Mouse (Mus musculus) embryonic facial prominence, embryonic 11.5 days (tissue): ENCODE measurements around the gene Epm2a. TPM values are rescaled to one million over a fixed set of nuclear protein-coding genes. Genes with fewer than 3 reads are reported as not detected.

ENCODE experiments used
- ATAC-seq: fragments of 200-750 bp; cut with Nextera tagmentation; replicated peaks from 2 replicates; pipeline ENCODE4 v1.8.0; 2017; ENCODE audit warnings: low read depth; ENCODE audit not compliant: insufficient number of reproducible peaks, low FRiP score, low TSS enrichment
- DNase-seq: peaks from one replicate; pipeline ENCODE4 v3.0.0-alpha.2; 2015; ENCODE audit warnings: low spot score
- H3K27ac ChIP-seq: fragments of 300-500 bp; sonication (generic); replicated peaks from 2 replicates; pipeline ENCODE4 v1.5.1; 2014; ENCODE audit warnings: mild to moderate bottlenecking, low read depth, low read length, control low read depth
- H3K27me3 ChIP-seq: fragments of 300-500 bp; sonication (generic); 2 replicates; pipeline ENCODE4 v1.6.1; 2014; ENCODE audit warnings: mild to moderate bottlenecking, low read length, moderate library complexity, mixed read lengths; ENCODE audit not compliant: control insufficient read depth, insufficient read depth
- H3K36me3 ChIP-seq: fragments of 300-500 bp; sonication (generic); replicated peaks from 2 replicates; pipeline ENCODE4 v1.6.1; 2014; ENCODE audit warnings: low read depth, mild to moderate bottlenecking, low read length, moderate library complexity, mixed read lengths; ENCODE audit not compliant: control insufficient read depth, insufficient read depth
- H3K4me1 ChIP-seq: fragments of 300-500 bp; sonication (generic); 2 replicates; pipeline ENCODE4 v1.6.1; 2014; ENCODE audit warnings: low read length, mixed read lengths; ENCODE audit not compliant: control insufficient read depth, insufficient read depth
- H3K4me2 ChIP-seq: fragments of 300-500 bp; sonication (generic); 2 replicates; pipeline ENCODE4 v1.6.1; 2014; ENCODE audit warnings: low read depth, mild to moderate bottlenecking, control low read depth, low read length, moderate library complexity
- H3K4me3 ChIP-seq: fragments of 300-500 bp; sonication (generic); 2 replicates; pipeline ENCODE4 v1.5.1; 2014; ENCODE audit warnings: low read depth, low read length, control low read depth
- H3K9ac ChIP-seq: fragments of 300-500 bp; sonication (generic); replicated peaks from 2 replicates; pipeline ENCODE4 v1.6.1; 2014; ENCODE audit warnings: mild to moderate bottlenecking, control low read depth, low read length
- H3K9me3 ChIP-seq: fragments of 300-500 bp; sonication (generic); replicated peaks from 2 replicates; pipeline ENCODE4 v1.6.1; 2016; ENCODE audit warnings: mild to moderate bottlenecking, low read length, inconsistent platforms, mixed read lengths; ENCODE audit not compliant: control insufficient read depth
- WGBS: fragments of 180-500 bp; shearing (Covaris S2); extraction: QIAGEN DNeasy Blood & Tissue Kit; methylation state at CpG from one replicate; pipeline ENCODE4 v1.1.7; 2014; 5-methylcytosine and 5-hydroxymethylcytosine counted together
- polyA plus RNA-seq: library from polyadenylated mRNA; unstranded; fragments of >200 nt; fragmentation: Nextera tagmentation; extraction: Ambion mirVana; gene quantifications from 2 replicates; pipeline ENCODE4 v1.2.1, GENCODE M21; 2014

Epm2a gene
- polyA plus RNA-seq, 1 experiment from 2014 or later = 0.50 TPM

DNA sequence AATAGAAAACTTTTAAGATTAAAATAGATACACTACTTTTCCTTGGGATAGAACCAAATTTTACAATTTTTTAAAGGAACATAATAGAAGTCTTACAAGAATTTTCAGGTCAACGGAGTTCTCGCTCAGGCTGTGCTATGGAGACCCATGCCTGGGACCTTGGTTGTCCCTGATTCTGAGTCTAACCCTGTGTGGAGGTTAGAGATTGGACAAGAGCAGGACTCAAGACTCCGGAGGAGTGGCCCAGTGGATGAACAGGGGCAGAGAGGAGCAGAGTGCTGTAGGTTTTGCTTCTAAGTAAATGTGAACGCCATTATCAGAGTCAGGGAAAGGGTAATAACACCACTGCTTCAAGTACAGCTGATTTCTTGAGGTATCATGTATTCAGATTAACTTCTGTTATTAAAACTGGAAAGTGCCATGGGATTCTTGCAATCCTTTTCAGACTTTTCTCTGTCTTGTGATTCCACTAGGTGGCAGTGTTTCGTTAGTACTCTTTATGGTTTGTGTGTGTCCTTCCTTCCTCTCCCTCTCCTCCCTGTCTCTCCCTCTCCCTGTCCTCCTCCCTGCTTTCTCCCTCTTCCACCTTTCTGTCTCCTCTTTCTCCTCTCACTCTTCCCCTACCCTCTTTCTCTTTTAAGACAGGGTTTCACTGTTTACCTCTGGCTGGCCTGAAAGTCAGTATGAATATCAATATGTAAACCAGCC lies 18.9 kb downstream of the Epm2a start:
- H3K4me3 ChIP-seq = no peak overlapping the region
- WGBS = 59% methylated on average over 5 of the region's 5 CpGs
- peak; percentile 77 for DNase-seq
- no peaks in the 10 kb centered on the region for H3K36me3 ChIP-seq
- ATAC-seq = no peak
- no peak overlapping the region for H3K9ac ChIP-seq
- H3K4me1 ChIP-seq = no peaks in the 10 kb centered on the region
- H3K9me3 ChIP-seq = no peaks in the 10 kb centered on the region
- H3K4me2 ChIP-seq = no peak overlapping the region
- H3K27me3 ChIP-seq = no peaks in the 10 kb centered on the region
- no peak overlapping the region for H3K27ac ChIP-seq

- 81% methylated on average over 12 of the region's 12 CpGs for WGBS
- Histone ChIP-seq H3K4me1 (no peaks in the 10 kb centered on the region), H3K4me2 (no peak overlapping the region), H3K9me3 (no peaks in the 10 kb centered on the region), H3K9ac (no peak overlapping the region), H3K27me3 (no peaks in the 10 kb centered on the region), H3K4me3 (no peak overlapping the region), H3K36me3 (no peaks in the 10 kb centered on the region), H3K27ac (no peak overlapping the region)
- ATAC-seq = no peak
- no peak for DNase-seq
These were observed 19.8 kb downstream of the Epm2a start for GRCm38 (mm10) chr10:11362896-11363487.

DNA sequence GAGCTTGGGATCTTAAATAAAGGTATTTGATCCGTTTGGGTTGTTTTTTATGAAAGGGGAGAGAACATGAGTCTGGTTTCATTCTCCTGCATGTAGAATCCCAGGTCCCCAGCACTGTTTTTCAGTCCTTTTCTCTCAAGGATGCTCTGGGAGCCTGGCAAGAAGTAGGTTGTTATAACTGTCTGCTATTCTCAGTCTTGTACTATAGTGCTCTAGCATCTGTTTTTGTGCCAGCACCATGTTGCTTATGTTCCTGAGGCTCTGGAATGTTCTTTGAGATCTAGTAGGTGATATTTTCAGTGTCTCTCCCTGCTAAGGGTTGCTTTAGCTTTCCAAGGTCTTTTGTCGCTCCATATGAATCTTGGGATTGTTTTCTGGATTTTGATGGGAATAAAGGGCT lies 38.1 kb downstream of the Epm2a start:
- no peak overlapping the region for H3K27ac ChIP-seq
- H3K9me3 ChIP-seq = no peaks in the 10 kb centered on the region
- H3K4me2 ChIP-seq = no peak overlapping the region
- H3K9ac ChIP-seq = no peak overlapping the region
- no peaks in the 10 kb centered on the region for H3K27me3 ChIP-seq
- no peaks in the 10 kb centered on the region for H3K36me3 ChIP-seq
- no peak for DNase-seq
- 78% methylated on average over 2 of the region's 2 CpGs for WGBS
- H3K4me3 ChIP-seq = no peak overlapping the region
- no peaks in the 10 kb centered on the region for H3K4me1 ChIP-seq
- ATAC-seq = no peak

- Histone ChIP-seq H3K4me1 (no peaks in the 10 kb centered on the region), H3K36me3 (no peaks in the 10 kb centered on the region), H3K9ac (no peak overlapping the region), H3K27me3 (no peaks in the 10 kb centered on the region), H3K9me3 (no peaks in the 10 kb centered on the region), H3K27ac (no peak overlapping the region), H3K4me2 (no peak overlapping the region), H3K4me3 (no peak overlapping the region)
- DNase-seq (no peak), ATAC-seq (no peak)
- 84% methylated on average over 5 of the region's 5 CpGs for WGBS
These were observed 67.7 kb downstream of the Epm2a start for GRCm38 (mm10) chr10:11410926-11411325.

- Histone ChIP-seq H3K4me2 (no peak overlapping the region), H3K4me3 (no peak overlapping the region), H3K9ac (no peak overlapping the region), H3K27ac (no peak overlapping the region), H3K9me3 (no peaks in the 10 kb centered on the region), H3K4me1 (no peaks in the 10 kb centered on the region), H3K36me3 (no peaks in the 10 kb centered on the region), H3K27me3 (no peaks in the 10 kb centered on the region)
- 92% methylated on average over 3 of the region's 3 CpGs for WGBS
- no peak for DNase-seq
- no peak for ATAC-seq
These were observed 76.9 kb downstream of the Epm2a start for GRCm38 (mm10) chr10:11420071-11420470.

DNA sequence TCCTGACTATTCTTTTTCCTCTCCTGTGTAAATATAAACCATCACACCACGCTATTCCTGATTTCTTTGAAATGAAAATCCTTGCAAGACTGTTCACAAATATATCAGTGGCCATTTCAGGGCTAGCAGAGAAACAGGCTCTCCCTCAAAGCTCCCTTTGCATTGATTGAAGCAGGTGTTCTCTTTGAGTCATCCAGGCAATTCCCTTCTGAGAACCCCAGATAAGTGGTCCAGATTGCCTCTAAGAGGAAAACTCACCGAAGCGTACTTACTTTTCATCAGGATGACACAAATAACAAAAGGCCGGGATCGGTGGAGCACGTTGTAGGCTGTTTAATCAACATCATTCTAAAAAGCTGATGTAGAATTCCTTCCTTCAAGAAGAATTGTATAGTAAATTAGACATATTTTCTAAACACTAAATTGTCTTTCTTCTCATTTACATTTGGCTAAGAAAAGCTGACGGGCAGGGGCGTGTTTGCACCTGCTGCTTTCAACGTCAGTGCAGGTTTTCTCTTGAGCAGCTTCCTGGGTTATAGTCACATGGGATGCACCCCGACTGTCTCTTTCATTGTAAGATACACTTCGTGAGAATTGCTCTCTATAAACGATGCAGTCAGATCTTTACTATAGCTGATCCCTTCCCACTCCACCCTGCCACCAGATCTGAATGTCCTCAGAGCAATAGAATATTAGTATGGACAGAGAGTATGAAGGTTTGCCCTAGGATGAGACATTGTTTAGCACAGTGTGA lies 86.0 kb downstream of the Epm2a start:
- Histone ChIP-seq H3K9ac (no peak overlapping the region), H3K27ac (no peak overlapping the region), H3K4me2 (no peak overlapping the region), H3K4me3 (no peak overlapping the region), H3K9me3 (no peaks in the 10 kb centered on the region), H3K36me3 (no peaks in the 10 kb centered on the region), H3K4me1 (no peaks in the 10 kb centered on the region), H3K27me3 (no peaks in the 10 kb centered on the region)
- ATAC-seq (no peak), DNase-seq (no peak)
- 79% methylated on average over 12 of the region's 12 CpGs for WGBS

- Histone ChIP-seq H3K9me3 (no peaks in the 10 kb centered on the region), H3K4me3 (no peak overlapping the region), H3K27ac (no peak overlapping the region), H3K36me3 (no peaks in the 10 kb centered on the region), H3K4me1 (no peaks in the 10 kb centered on the region), H3K27me3 (no peaks in the 10 kb centered on the region), H3K9ac (no peak overlapping the region), H3K4me2 (no peak overlapping the region)
- 78% methylated on average over 1 of the region's 1 CpGs for WGBS
- no peak for ATAC-seq
- no peak for DNase-seq
These were observed 93.8 kb downstream of the Epm2a start for GRCm38 (mm10) chr10:11436961-11437360.

DNA sequence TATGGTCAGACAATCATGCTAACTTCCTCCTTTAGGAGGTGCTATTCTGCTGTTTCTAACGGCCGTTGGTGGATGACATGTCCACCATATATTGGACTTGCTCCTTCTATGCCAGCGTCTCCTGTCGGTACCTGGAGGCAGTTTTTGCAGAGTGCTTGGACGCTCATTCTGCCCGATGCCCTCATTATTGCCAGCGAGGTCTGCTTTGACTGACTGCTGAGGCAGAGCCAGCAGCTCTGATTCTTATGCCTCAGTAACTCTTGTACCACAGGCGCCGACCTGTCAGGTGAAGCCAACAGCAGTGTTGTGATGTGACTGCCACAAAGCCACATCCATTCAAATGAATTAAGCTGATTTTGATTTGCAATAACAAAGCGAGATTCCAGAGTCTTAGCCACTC lies 95.3 kb downstream of the Epm2a start:
- no peak for ATAC-seq
- Histone ChIP-seq H3K4me3 (no peak overlapping the region), H3K36me3 (no peaks in the 10 kb centered on the region), H3K4me2 (no peak overlapping the region), H3K9ac (no peak overlapping the region), H3K4me1 (no peaks in the 10 kb centered on the region), H3K9me3 (no peaks in the 10 kb centered on the region), H3K27me3 (no peaks in the 10 kb centered on the region), H3K27ac (no peak overlapping the region)
- WGBS = 88% methylated on average over 10 of the region's 10 CpGs
- no peak for DNase-seq
